Mouse (Mus musculus): Measurements from ENCODE around the gene Wbp1l.

- TF ChIP-seq POLR2A (IDR thresholded peaks at IDR 0.05; ENCODE audit: control insufficient read depth, low read depth, low read length) (no peak), CTCF (IDR thresholded peaks at IDR 0.05; ENCODE audit: control insufficient read depth, insufficient read depth, insufficient replicate concordance, low read depth, low read length) (no peak)
These were observed 92.2 kb downstream of the Wbp1l start for GRCm38 (mm10) chr19:46691078-46691477.
